Mouse (Mus musculus) stomach, postnatal 0 days (tissue): ENCODE data around the gene Men1.

Source experiments
- CTCF ChIP-seq: IDR thresholded peaks from 2 replicates; pipeline ENCODE4 v1.5.1; 2016; ENCODE audit warnings: antibody characterized with exemption, low read depth, mild to moderate bottlenecking, moderate library complexity
- EP300 ChIP-seq: optimal IDR thresholded peaks from 2 replicates; pipeline ENCODE3; 2016; ENCODE audit warnings: antibody characterized with exemption

- TF ChIP-seq CTCF (peak; percentile 27; the same call in 1 of the 2 replicates), EP300 (no peak)
Measured at GRCm38 (mm10) chr19:6388006-6388405, 53.2 kb downstream of the Men1 start.
